Mouse (Mus musculus): Measurements from ENCODE around the gene Rassf8. TPM values are rescaled to one million over a fixed set of nuclear protein-coding genes. Genes with fewer than 3 reads are reported as not detected.

Rassf8 gene
- polyA plus RNA-seq (2015; fragmentation: Nextera tagmentation; extraction: Ambion mirVana): 5.3 TPM in 2 replicates

DNA sequence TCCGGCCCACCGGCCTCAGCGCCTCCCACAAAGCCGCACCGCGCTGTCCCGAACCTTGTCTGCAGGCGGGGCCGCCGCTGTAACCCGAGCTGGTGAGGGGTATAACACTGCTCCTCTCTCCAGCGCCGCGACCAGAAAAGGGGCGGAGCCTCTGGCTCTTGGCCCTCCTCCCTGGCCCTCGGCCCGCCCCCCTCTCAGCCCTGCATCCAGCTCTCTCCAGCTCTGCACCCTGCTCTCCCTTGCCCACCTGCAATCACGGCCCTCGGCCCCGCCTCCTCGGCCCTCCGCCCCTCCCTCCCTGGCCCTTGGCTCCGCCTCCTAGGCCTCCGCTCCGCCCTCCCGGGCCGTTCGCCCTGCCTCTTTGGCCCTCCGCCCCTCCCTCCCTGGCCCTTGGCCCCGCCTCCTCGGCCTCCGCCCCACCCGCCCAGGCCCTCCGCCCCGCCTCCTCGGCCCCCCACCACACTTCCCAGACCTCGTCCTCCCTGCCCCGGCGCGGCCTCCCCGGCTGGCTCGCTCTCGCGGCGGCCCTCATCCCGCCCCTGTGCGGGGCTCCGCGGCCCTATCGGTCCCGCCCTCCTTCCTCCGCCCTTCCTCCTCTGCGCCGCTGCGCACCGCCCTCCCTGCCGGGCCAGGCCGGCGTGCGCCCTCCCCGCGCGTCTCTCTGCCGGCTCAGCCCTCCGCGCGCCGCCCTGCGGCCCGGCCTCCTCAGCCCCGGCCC is at the start of gene Rassf8:
Rassf8 (plus strand) TSS at position 617 of the 718 bp plus-strand sequence.
- under 1% methylated on average over 61 of the region's 71 CpGs for WGBS
- Histone ChIP-seq H3K9ac (replicated peaks) (peak within 1 kb of the TSS; percentile 68), H3K27me3 (replicated peaks) (no peaks in the 10 kb centered on the region), H3K4me2 (peak within 1 kb of the TSS; percentile 83), H3K9me3 (replicated peaks) (no peaks in the 10 kb centered on the region), H3K27ac (replicated peaks) (peak within 1 kb of the TSS; percentile 73), H3K4me1 (peaks cover 19% of the 10 kb centered on the region; the same call in 1 of the 2 replicates), H3K36me3 (no peaks in the 10 kb centered on the region), H3K4me3 (replicated peaks) (peak within 1 kb of the TSS; percentile 70)
- peak; percentile 94 for ATAC-seq (ENCODE audit: low FRiP score)

- Histone ChIP-seq H3K36me3 (no peaks in the 10 kb centered on the region), H3K9ac (replicated peaks) (no peak overlapping the region), H3K9me3 (replicated peaks) (no peaks in the 10 kb centered on the region), H3K27me3 (replicated peaks) (no peaks in the 10 kb centered on the region), H3K4me3 (replicated peaks) (no peak overlapping the region), H3K27ac (replicated peaks) (no peak overlapping the region), H3K4me2 (no peak overlapping the region), H3K4me1 (no peaks in the 10 kb centered on the region)
- ATAC-seq (ENCODE audit: low FRiP score): no peak
- WGBS: 24% methylated on average over 8 of the region's 8 CpGs
These were observed 45.5 kb upstream of the Rassf8 start for GRCm38 (mm10) chr6:145701021-145701540.

- no peak overlapping the region for H3K4me2 ChIP-seq
- H3K36me3 ChIP-seq: no peaks in the 10 kb centered on the region
- H3K9me3 ChIP-seq (replicated peaks): no peaks in the 10 kb centered on the region
- H3K4me3 ChIP-seq (replicated peaks): no peak overlapping the region
- no peaks in the 10 kb centered on the region for H3K27me3 ChIP-seq (replicated peaks)
- no peaks in the 10 kb centered on the region for H3K4me1 ChIP-seq
- ATAC-seq (ENCODE audit: low FRiP score): no peak
- H3K9ac ChIP-seq (replicated peaks): no peak overlapping the region
- WGBS: 74% methylated on average over 6 of the region's 6 CpGs
- H3K27ac ChIP-seq (replicated peaks): no peak overlapping the region
These were observed 42.9 kb upstream of the Rassf8 start for GRCm38 (mm10) chr6:145703667-145704066.

- Histone ChIP-seq H3K4me2 (no peak overlapping the region), H3K4me3 (replicated peaks) (no peak overlapping the region), H3K36me3 (no peaks in the 10 kb centered on the region), H3K9me3 (replicated peaks) (no peaks in the 10 kb centered on the region), H3K9ac (replicated peaks) (no peak overlapping the region), H3K4me1 (peaks cover 9% of the 10 kb centered on the region), H3K27me3 (replicated peaks) (no peaks in the 10 kb centered on the region), H3K27ac (replicated peaks) (no peak overlapping the region)
- ATAC-seq (ENCODE audit: low FRiP score): no peak
- 95% methylated on average over 18 of the region's 18 CpGs for WGBS
These were observed 36.4 kb upstream of the Rassf8 start for GRCm38 (mm10) chr6:145709956-145710720.

DNA sequence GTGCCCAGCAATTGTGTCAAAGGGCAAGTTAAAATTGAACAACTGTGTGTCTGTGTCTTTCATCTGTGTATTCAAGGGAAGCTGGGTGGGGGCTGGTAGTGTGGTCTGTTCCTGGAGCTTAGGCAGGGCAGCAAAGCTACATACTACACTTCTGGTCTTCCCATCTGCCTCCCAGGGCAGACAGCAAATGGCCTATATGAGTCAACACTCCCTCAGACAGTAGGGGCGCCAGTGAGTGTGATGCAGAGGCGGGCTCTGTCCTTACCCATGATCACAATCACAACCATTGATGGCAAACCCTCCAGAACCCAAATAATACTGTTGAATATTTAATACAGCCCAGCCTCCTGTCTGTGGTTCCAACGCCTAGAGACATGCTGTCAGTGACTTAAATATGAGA is 35.8 kb upstream of the Rassf8 start:
- Histone ChIP-seq H3K9me3 (replicated peaks) (no peaks in the 10 kb centered on the region), H3K4me2 (no peak overlapping the region), H3K9ac (replicated peaks) (no peak overlapping the region), H3K36me3 (no peaks in the 10 kb centered on the region), H3K4me1 (peaks cover 9% of the 10 kb centered on the region), H3K27me3 (replicated peaks) (no peaks in the 10 kb centered on the region), H3K27ac (replicated peaks) (no peak overlapping the region), H3K4me3 (replicated peaks) (no peak overlapping the region)
- WGBS: 82% methylated on average over 3 of the region's 3 CpGs
- no peak for ATAC-seq (ENCODE audit: low FRiP score)

- Histone ChIP-seq H3K9me3 (replicated peaks) (no peaks in the 10 kb centered on the region), H3K9ac (replicated peaks) (no peak overlapping the region), H3K4me3 (replicated peaks) (no peak overlapping the region), H3K4me2 (no peak overlapping the region), H3K36me3 (no peaks in the 10 kb centered on the region), H3K4me1 (peaks cover 9% of the 10 kb centered on the region), H3K27ac (replicated peaks) (no peak overlapping the region), H3K27me3 (replicated peaks) (no peaks in the 10 kb centered on the region)
- 71% methylated on average over 5 of the region's 5 CpGs for whole genome bisulfite sequencing
- no peak for ATAC-seq (ENCODE audit: low FRiP score)
These were observed 35.2 kb upstream of the Rassf8 start for GRCm38 (mm10) chr6:145711320-145711719.

- no peak; the same call in 1 of the 2 replicates for ATAC-seq (ENCODE audit: low FRiP score)
- no peaks in the 10 kb centered on the region for H3K27me3 ChIP-seq (replicated peaks)
- H3K9ac ChIP-seq (replicated peaks): no peak overlapping the region
- no peak overlapping the region for H3K4me2 ChIP-seq
- no peaks in the 10 kb centered on the region for H3K9me3 ChIP-seq (replicated peaks)
- H3K27ac ChIP-seq (replicated peaks): no peak overlapping the region; the same call in 1 of the 2 replicates
- no peak overlapping the region for H3K4me3 ChIP-seq (replicated peaks)
- peaks cover 9% of the 10 kb centered on the region for H3K4me1 ChIP-seq
- WGBS: 23% methylated on average over 8 of the region's 8 CpGs
- H3K36me3 ChIP-seq: no peaks in the 10 kb centered on the region
These were observed 33.1 kb upstream of the Rassf8 start for GRCm38 (mm10) chr6:145713241-145714114.

GRCm38 (mm10) chr6:145714131-145714530 is 32.4 kb upstream of the Rassf8 start:
- no peaks in the 10 kb centered on the region for H3K36me3 ChIP-seq
- no peak overlapping the region for H3K9ac ChIP-seq (replicated peaks)
- no peaks in the 10 kb centered on the region for H3K27me3 ChIP-seq (replicated peaks)
- peaks cover 9% of the 10 kb centered on the region for H3K4me1 ChIP-seq
- 26% methylated on average over 1 of the region's 1 CpGs for WGBS
- no peak overlapping the region for H3K4me3 ChIP-seq (replicated peaks)
- ATAC-seq (ENCODE audit: low FRiP score): no peak
- no peak overlapping the region for H3K27ac ChIP-seq (replicated peaks)
- no peak overlapping the region for H3K4me2 ChIP-seq
- no peaks in the 10 kb centered on the region for H3K9me3 ChIP-seq (replicated peaks)

DNA sequence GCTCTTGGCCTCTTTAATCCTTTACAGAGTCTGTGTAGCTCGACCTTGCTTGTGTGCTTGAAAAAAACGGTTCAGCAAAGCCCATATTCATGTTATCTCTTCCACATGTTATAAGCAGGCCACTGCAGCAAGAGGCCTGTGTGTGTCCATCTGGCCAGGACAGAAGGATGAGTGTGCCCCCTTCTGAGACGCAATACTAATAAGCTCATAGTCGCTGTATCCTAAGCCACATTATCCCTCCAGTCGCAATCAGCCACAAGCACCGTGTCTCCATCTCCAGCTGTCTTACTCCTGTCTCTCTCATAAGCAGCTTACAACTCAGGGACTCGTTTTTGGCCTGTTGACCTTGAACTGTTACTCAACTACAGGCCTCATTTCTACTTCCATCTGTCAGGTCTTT is 24.0 kb upstream of the Rassf8 start:
- no peaks in the 10 kb centered on the region for H3K36me3 ChIP-seq
- no peak overlapping the region for H3K4me2 ChIP-seq
- H3K27me3 ChIP-seq (replicated peaks): no peaks in the 10 kb centered on the region
- no peak overlapping the region for H3K9ac ChIP-seq (replicated peaks)
- H3K4me3 ChIP-seq (replicated peaks): no peak overlapping the region
- no peaks in the 10 kb centered on the region for H3K4me1 ChIP-seq
- H3K9me3 ChIP-seq (replicated peaks): no peaks in the 10 kb centered on the region
- H3K27ac ChIP-seq (replicated peaks): no peak overlapping the region
- WGBS: 74% methylated on average over 7 of the region's 7 CpGs
- no peak for ATAC-seq (ENCODE audit: low FRiP score)

DNA sequence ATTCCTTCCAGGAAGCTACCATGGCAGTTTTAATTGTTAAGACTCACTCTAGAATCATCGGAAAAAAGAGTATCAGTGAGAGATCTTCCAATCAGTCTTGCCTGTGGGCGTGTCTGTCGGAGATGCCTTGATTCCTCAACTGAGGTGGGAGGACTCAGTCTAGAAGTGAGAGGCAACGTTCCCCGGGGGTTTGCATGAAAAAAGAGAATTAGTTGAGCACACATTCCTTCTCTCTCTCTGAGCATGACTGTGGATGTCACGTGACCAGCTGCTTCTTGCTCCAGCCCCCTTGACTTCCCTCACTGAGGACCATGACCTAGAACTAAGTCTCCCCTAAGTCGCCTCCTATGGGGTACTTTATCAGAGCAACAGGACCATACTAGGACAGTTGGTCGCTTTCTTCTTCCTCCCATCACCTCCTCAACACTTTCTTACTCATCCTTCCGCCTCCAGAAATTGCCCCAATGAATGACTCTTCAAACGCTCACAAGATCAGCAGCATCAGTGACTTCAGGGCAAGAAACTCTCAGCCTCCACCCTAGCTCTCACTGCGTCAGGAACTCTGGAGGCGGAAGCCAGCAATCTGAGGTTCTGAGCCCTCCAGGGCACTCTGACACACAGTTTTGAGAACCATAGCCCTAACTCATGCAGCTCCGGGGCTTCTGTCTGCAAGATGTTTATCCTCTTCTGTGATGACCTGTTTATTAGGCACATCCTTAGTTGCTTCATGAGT is 23.3 kb upstream of the Rassf8 start:
- Histone ChIP-seq H3K4me2 (no peak overlapping the region), H3K27ac (replicated peaks) (no peak overlapping the region), H3K27me3 (replicated peaks) (no peaks in the 10 kb centered on the region), H3K9ac (replicated peaks) (no peak overlapping the region), H3K36me3 (no peaks in the 10 kb centered on the region), H3K4me1 (no peaks in the 10 kb centered on the region), H3K9me3 (replicated peaks) (no peaks in the 10 kb centered on the region), H3K4me3 (replicated peaks) (no peak overlapping the region)
- ATAC-seq (ENCODE audit: low FRiP score): no peak
- 86% methylated on average over 13 of the region's 13 CpGs for WGBS

- Histone ChIP-seq H3K36me3 (no peaks in the 10 kb centered on the region), H3K4me3 (replicated peaks) (no peak overlapping the region), H3K27ac (replicated peaks) (no peak overlapping the region), H3K9ac (replicated peaks) (no peak overlapping the region), H3K27me3 (replicated peaks) (no peaks in the 10 kb centered on the region), H3K4me1 (no peaks in the 10 kb centered on the region), H3K9me3 (replicated peaks) (no peaks in the 10 kb centered on the region), H3K4me2 (no peak overlapping the region)
- 75% methylated on average over 10 of the region's 10 CpGs for WGBS
- ATAC-seq (ENCODE audit: low FRiP score): no peak
These were observed 20.7 kb upstream of the Rassf8 start for GRCm38 (mm10) chr6:145725849-145726248.

All from neural tube, embryonic 15.5 days (tissue).